Mouse (Mus musculus): Measurements from ENCODE around the gene Gm11037. TPM values are rescaled to one million over a fixed set of nuclear protein-coding genes. Genes with fewer than 3 reads are reported as not detected.

Gene Gm11037
- polyA plus RNA-seq, 1 experiment from 2014 or later: not detected

- Histone ChIP-seq H3K27ac (peak overlapping the region; percentile 96), H3K36me3 (peaks cover 29% of the 10 kb centered on the region), H3K27me3 (ENCODE audit: insufficient read depth, poor library complexity, severe bottlenecking) (no peaks in the 10 kb centered on the region; the same call in 1 of the 2 replicates), H3K4me3 (peak overlapping the region; percentile 82), H3K9me3 (no peaks in the 10 kb centered on the region), H3K4me1 (replicated peaks) (peaks cover 50% of the 10 kb centered on the region)
- under 1% methylated on average over 67 of the region's 67 CpGs for WGBS
- peak; percentile 76 for DNase-seq (ENCODE audit: low spot score)
Observed at GRCm38 (mm10) chr2:131179246-131179886, 46.1 kb downstream of the Gm11037 start.

GRCm38 (mm10) chr2:131179990-131180587, 46.8 kb downstream of the Gm11037 start, which contains the start of gene Cenpb:
Gene Cenpb, minus strand, starts transcription at chr2:131180067.
- H3K27me3 ChIP-seq (ENCODE audit: insufficient read depth, poor library complexity, severe bottlenecking): peaks cover 6% of the 10 kb centered on the region; the same call in 1 of the 2 replicates
- no peaks in the 10 kb centered on the region for H3K9me3 ChIP-seq
- H3K4me3 ChIP-seq: peak within 1 kb of the TSS; percentile 82
- peak; percentile 83 for DNase-seq (ENCODE audit: low spot score)
- H3K36me3 ChIP-seq: peaks cover 29% of the 10 kb centered on the region
- H3K27ac ChIP-seq: peak within 1 kb of the TSS; percentile 96
- peaks cover 44% of the 10 kb centered on the region for H3K4me1 ChIP-seq (replicated peaks)
- 3% methylated on average over 57 of the region's 57 CpGs for WGBS

Other genes with a start within 250 kb of the Gm11037 start
- 30.3 and 50.9 TPM in 2 replicates for gene 4930402H24Rik, start 227.1 kb upstream of the Gm11037 start, polyA plus RNA-seq (2016; fragmentation: Nextera tagmentation; extraction: Ambion mirVana)
- gene Atrn, start 227.0 kb upstream of the Gm11037 start, polyA plus RNA-seq (2016; fragmentation: Nextera tagmentation; extraction: Ambion mirVana): 5.3 and 7.6 TPM in 2 replicates
- gene Gfra4, start 90.4 kb upstream of the Gm11037 start, polyA plus RNA-seq (2016; fragmentation: Nextera tagmentation; extraction: Ambion mirVana): 4.9 and 6.1 TPM in 2 replicates
- gene Adam33, start 69.7 kb upstream of the Gm11037 start, polyA plus RNA-seq (2016; fragmentation: Nextera tagmentation; extraction: Ambion mirVana): 0.29 and 0.55 TPM in 2 replicates
- 0.10 and 0.16 TPM in 2 replicates for gene Siglec1, start 46.7 kb upstream of the Gm11037 start, polyA plus RNA-seq (2016; fragmentation: Nextera tagmentation; extraction: Ambion mirVana)
- 6.4 and 7.6 TPM in 2 replicates for gene Hspa12b, start 6.2 kb upstream of the Gm11037 start, polyA plus RNA-seq (2016; fragmentation: Nextera tagmentation; extraction: Ambion mirVana)
- 138 and 142 TPM in 2 replicates for gene 1700037H04Rik, start 26.6 kb downstream of the Gm11037 start, polyA plus RNA-seq (2016; fragmentation: Nextera tagmentation; extraction: Ambion mirVana)
- 9.7 and 12.8 TPM in 2 replicates for gene Cenpb, start 46.6 kb downstream of the Gm11037 start, polyA plus RNA-seq (2016; fragmentation: Nextera tagmentation; extraction: Ambion mirVana)
- gene Cdc25b, start 53.5 kb downstream of the Gm11037 start, polyA plus RNA-seq (2016; fragmentation: Nextera tagmentation; extraction: Ambion mirVana): 99.7 and 116 TPM in 2 replicates
- 5.2 and 5.4 TPM in 2 replicates for gene Spef1, start 53.8 kb downstream of the Gm11037 start, polyA plus RNA-seq (2016; fragmentation: Nextera tagmentation; extraction: Ambion mirVana)
- 27.2 and 32.7 TPM in 2 replicates for gene Ap5s1, start 73.6 kb downstream of the Gm11037 start, polyA plus RNA-seq (2016; fragmentation: Nextera tagmentation; extraction: Ambion mirVana)
- 16.4 and 19.0 TPM in 2 replicates for gene Mavs, start 100.6 kb downstream of the Gm11037 start, polyA plus RNA-seq (2016; fragmentation: Nextera tagmentation; extraction: Ambion mirVana)
- gene Pank2, start 129.0 kb downstream of the Gm11037 start, polyA plus RNA-seq (2016; fragmentation: Nextera tagmentation; extraction: Ambion mirVana): 44.9 and 46.8 TPM in 2 replicates
- gene Rnf24, start 219.4 kb downstream of the Gm11037 start, polyA plus RNA-seq (2016; fragmentation: Nextera tagmentation; extraction: Ambion mirVana): 7.9 and 10.6 TPM in 2 replicates

Measured in hindbrain, embryonic 10.5 days (tissue).